Mouse (Mus musculus) ES-CJ7 (cell line): ENCODE results near the gene Gm3015.
"Not testable (repeated sequence)": the region's sequence is repeated elsewhere in the genome, so short reads cannot be mapped to it uniquely, and the experiment has no call there.

Source experiments
- DNase-seq: peaks from one replicate; pipeline ENCODE4 v3.0.0; 2011; ENCODE audit warnings: low read depth, low spot score

Gene Gm3015

GRCm38 (mm10) chr14:42768721-42769120 is at the start of gene Gm3015:
Gene Gm3015, minus strand, starts transcription at chr14:42768821.
- not testable (repeated sequence) for DNase-seq

- not testable (repeated sequence) for DNase-seq
Measured at GRCm38 (mm10) chr14:42797887-42798286, 29.3 kb upstream of the Gm3015 start, which contains the start of gene Gm10377. Gene Gm10377, minus strand, starts transcription at chr14:42797987.
